Mouse (Mus musculus): ENCODE results near the gene Tlr2.

DNA sequence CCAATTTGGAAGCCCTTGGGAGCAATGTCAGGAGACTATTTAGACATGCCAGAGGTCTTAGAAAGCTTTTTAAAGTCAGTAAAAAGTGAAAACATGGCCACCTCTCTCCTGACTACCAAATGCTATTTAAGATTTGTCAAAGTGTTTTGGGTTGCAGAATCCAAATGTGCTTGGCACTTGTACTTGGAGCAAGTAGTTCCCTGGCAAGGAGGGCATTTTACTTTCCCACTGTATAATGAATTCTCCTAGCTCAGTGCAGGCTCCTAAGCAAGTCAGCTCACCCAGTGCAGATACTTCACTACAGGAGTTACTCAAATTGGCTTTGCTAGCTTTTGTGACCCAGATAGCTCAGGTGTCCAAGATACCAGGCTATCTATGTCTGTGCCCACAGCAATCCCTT lies 28.7 kb downstream of the Tlr2 start:
- no peak for TF ChIP-seq CTCF (IDR thresholded peaks at IDR 0.05; ENCODE audit: insufficient read depth, low read length)
- no peak for TF ChIP-seq POLR2A (IDR thresholded peaks at IDR 0.05; ENCODE audit: borderline replicate concordance, extremely low read depth, low read depth, low read length)
